Mouse (Mus musculus): ENCODE measurements around the gene Rnps1. TPM values are rescaled to one million over a fixed set of nuclear protein-coding genes. Genes with fewer than 3 reads are reported as not detected.

Gene Rnps1
- polyA plus RNA-seq, 1 experiment from 2014 or later = 300 TPM

- H3K4me2 ChIP-seq (replicated peaks; ENCODE audit: low read depth, low read length) = no peak overlapping the region
- peaks cover 4% of the 10 kb centered on the region; the same call in 1 of the 2 replicates for H3K4me1 ChIP-seq (ENCODE audit: insufficient read depth, low read length)
- H3K4me3 ChIP-seq (ENCODE audit: low read length) = peak overlapping the region; percentile 83; the same call in 1 of the 2 replicates
- no peaks in the 10 kb centered on the region for H3K9me3 ChIP-seq (ENCODE audit: low read length)
- H3K36me3 ChIP-seq (ENCODE audit: insufficient read depth, low read length) = peaks cover 44% of the 10 kb centered on the region
- peak overlapping the region; percentile 98 for H3K27ac ChIP-seq (ENCODE audit: low read length)
- no peak overlapping the region for H3K9ac ChIP-seq (replicated peaks; ENCODE audit: low read length)
- no peak for ATAC-seq (ENCODE audit: low FRiP score, low TSS enrichment)
- WGBS = 88% methylated on average over 7 of the region's 7 CpGs
- no peaks in the 10 kb centered on the region for H3K27me3 ChIP-seq (ENCODE audit: insufficient read depth, low read length)
These were observed 11.5 kb downstream of the Rnps1 start for GRCm38 (mm10) chr17:24425905-24426304.

- Histone ChIP-seq H3K27me3 (ENCODE audit: insufficient read depth, low read length) (no peaks in the 10 kb centered on the region), H3K27ac (ENCODE audit: low read length) (peak within 1 kb of the TSS; percentile 98), H3K4me1 (ENCODE audit: insufficient read depth, low read length) (peaks cover 4% of the 10 kb centered on the region; the same call in 1 of the 2 replicates), H3K9me3 (ENCODE audit: low read length) (no peaks in the 10 kb centered on the region), H3K9ac (replicated peaks; ENCODE audit: low read length) (peak within 1 kb of the TSS; percentile 91), H3K4me2 (replicated peaks; ENCODE audit: low read depth, low read length) (peak within 1 kb of the TSS; percentile 69), H3K4me3 (ENCODE audit: low read length) (peak within 1 kb of the TSS; percentile 83), H3K36me3 (ENCODE audit: insufficient read depth, low read length) (peaks cover 37% of the 10 kb centered on the region)
- ATAC-seq (ENCODE audit: low FRiP score, low TSS enrichment) = peak; percentile 99
- WGBS = under 1% methylated on average over 42 of the region's 48 CpGs
These were observed 12.3 kb downstream of the Rnps1 start, which contains the start of gene Eci1 for GRCm38 (mm10) chr17:24426471-24427169. Eci1 (plus strand) TSS chr17:24426641.

GRCm38 (mm10) chr17:24427170-24427557 lies 12.8 kb downstream of the Rnps1 start:
- ATAC-seq (ENCODE audit: low FRiP score, low TSS enrichment) = 0 out of 2 replicates have a peak, but pooled peaks have one; percentile 25
- 2% methylated on average over 8 of the region's 8 CpGs for WGBS
- no peaks in the 10 kb centered on the region for H3K27me3 ChIP-seq (ENCODE audit: insufficient read depth, low read length)

DNA sequence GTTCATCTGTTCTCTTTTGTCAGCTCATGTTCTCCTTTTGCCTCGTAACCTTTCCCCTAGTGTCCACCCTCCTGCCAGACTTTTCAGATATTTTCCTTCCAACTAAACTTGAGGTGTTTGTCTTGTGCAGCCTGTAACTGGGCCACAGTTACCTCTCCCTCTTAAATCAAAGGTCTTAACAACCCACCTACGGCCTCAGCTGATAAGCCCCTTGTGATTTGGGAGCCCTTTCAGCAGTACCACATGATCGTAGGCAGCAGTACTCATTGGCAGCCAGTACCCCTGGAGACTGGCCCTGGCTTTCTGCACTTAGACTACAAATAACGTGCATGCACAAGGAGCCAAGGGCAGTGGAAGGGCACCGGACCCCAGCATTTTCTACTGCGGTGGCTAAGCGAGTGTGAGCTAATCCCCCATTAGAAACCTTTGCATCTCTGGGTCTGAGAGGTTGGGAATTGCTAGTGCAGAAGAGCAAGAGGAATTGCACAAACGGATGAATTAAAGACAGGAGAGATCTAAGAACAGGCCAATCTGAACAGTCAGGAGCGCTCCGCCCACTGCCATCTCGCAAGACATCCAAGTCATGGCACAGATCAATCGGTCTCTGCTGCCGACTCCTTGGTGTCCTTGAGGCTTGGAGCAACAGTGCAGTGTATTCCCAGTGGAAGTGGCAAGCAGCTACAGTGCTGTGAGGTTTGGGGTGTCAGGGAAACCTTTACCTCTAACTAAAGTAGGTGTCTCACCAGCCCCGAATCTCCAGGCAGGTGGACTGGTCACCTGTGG lies 15.0 kb downstream of the Rnps1 start:
- H3K36me3 ChIP-seq (ENCODE audit: insufficient read depth, low read length) = peaks cover 22% of the 10 kb centered on the region
- no peak overlapping the region for H3K4me2 ChIP-seq (replicated peaks; ENCODE audit: low read depth, low read length)
- H3K4me1 ChIP-seq (ENCODE audit: insufficient read depth, low read length) = peaks cover 4% of the 10 kb centered on the region; the same call in 1 of the 2 replicates
- H3K4me3 ChIP-seq (ENCODE audit: low read length) = no peak overlapping the region
- H3K9ac ChIP-seq (replicated peaks; ENCODE audit: low read length) = no peak overlapping the region
- 76% methylated on average over 14 of the region's 14 CpGs for WGBS
- no peaks in the 10 kb centered on the region for H3K9me3 ChIP-seq (ENCODE audit: low read length)
- no peak for ATAC-seq (ENCODE audit: low FRiP score, low TSS enrichment)
- H3K27me3 ChIP-seq (ENCODE audit: insufficient read depth, low read length) = no peaks in the 10 kb centered on the region
- H3K27ac ChIP-seq (ENCODE audit: low read length) = no peak overlapping the region

More at GRCm38 (mm10) chr17:24427170-24427557, 12.8 kb downstream of the Rnps1 start:
- Histone ChIP-seq H3K9me3 (ENCODE audit: low read length) (no peaks in the 10 kb centered on the region), H3K4me3 (ENCODE audit: low read length) (peak overlapping the region; percentile 83), H3K4me2 (replicated peaks; ENCODE audit: low read depth, low read length) (peak overlapping the region; percentile 69), H3K9ac (replicated peaks; ENCODE audit: low read length) (peak overlapping the region; percentile 91), H3K4me1 (ENCODE audit: insufficient read depth, low read length) (peaks cover 4% of the 10 kb centered on the region; the same call in 1 of the 2 replicates), H3K36me3 (ENCODE audit: insufficient read depth, low read length) (peaks cover 31% of the 10 kb centered on the region), H3K27ac (ENCODE audit: low read length) (peak overlapping the region; percentile 98)

DNA sequence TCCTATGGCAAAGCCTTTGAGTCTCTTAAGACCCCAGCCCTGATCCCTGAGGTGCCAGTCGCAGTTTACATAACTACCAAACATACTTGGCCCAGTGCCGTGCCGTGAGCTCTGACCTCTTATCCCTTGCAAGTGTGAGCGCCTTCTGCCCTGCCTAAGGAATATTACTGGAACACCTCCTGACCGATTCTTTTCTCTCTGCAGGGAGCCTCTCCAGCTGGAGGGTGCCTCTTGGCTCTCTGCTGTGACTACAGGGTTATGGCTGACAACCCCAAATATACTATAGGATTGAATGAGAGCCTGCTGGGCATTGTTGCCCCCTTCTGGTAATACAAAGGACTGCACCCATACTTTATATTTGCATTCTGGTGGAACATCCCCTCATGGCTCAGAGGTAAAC lies 22.7 kb downstream of the Rnps1 start:
- H3K4me2 ChIP-seq (replicated peaks; ENCODE audit: low read depth, low read length) = no peak overlapping the region
- H3K9ac ChIP-seq (replicated peaks; ENCODE audit: low read length) = no peak overlapping the region
- H3K27me3 ChIP-seq (ENCODE audit: insufficient read depth, low read length) = no peaks in the 10 kb centered on the region
- H3K9me3 ChIP-seq (ENCODE audit: low read length) = no peaks in the 10 kb centered on the region
- peaks cover 62% of the 10 kb centered on the region for H3K36me3 ChIP-seq (ENCODE audit: insufficient read depth, low read length)
- H3K4me3 ChIP-seq (ENCODE audit: low read length) = no peak overlapping the region
- WGBS = 83% methylated on average over 5 of the region's 5 CpGs
- H3K4me1 ChIP-seq (ENCODE audit: insufficient read depth, low read length) = no peaks in the 10 kb centered on the region
- H3K27ac ChIP-seq (ENCODE audit: low read length) = no peak overlapping the region
- ATAC-seq (ENCODE audit: low FRiP score, low TSS enrichment) = 0 out of 2 replicates have a peak, but pooled peaks have one; percentile 28

DNA sequence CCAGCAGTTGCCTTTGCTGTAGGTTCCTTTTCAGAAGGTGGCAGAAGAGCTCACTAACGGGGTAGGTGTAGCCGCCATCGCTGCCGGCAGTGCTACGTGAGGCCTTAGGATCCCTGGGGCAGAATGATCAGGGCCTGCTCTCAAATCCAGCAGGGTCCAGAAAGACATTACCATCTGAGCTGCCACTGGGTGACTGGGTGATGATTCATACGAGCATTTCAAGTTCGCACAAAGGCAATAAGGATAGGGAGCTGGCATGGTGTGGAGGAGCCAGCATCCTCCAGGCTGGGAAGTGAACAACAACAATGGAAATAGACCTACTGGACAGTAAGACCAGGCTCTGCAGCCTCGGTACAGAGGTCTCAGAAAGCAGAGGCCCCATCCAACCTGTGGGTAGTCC lies 26.0 kb downstream of the Rnps1 start:
- Histone ChIP-seq H3K9ac (replicated peaks; ENCODE audit: low read length) (no peak overlapping the region), H3K27me3 (ENCODE audit: insufficient read depth, low read length) (no peaks in the 10 kb centered on the region), H3K9me3 (ENCODE audit: low read length) (no peaks in the 10 kb centered on the region), H3K4me2 (replicated peaks; ENCODE audit: low read depth, low read length) (no peak overlapping the region), H3K27ac (ENCODE audit: low read length) (no peak overlapping the region), H3K36me3 (ENCODE audit: insufficient read depth, low read length) (peaks cover 63% of the 10 kb centered on the region), H3K4me3 (ENCODE audit: low read length) (no peak overlapping the region), H3K4me1 (ENCODE audit: insufficient read depth, low read length) (no peaks in the 10 kb centered on the region)
- no peak for ATAC-seq (ENCODE audit: low FRiP score, low TSS enrichment)
- 92% methylated on average over 8 of the region's 8 CpGs for WGBS

DNA sequence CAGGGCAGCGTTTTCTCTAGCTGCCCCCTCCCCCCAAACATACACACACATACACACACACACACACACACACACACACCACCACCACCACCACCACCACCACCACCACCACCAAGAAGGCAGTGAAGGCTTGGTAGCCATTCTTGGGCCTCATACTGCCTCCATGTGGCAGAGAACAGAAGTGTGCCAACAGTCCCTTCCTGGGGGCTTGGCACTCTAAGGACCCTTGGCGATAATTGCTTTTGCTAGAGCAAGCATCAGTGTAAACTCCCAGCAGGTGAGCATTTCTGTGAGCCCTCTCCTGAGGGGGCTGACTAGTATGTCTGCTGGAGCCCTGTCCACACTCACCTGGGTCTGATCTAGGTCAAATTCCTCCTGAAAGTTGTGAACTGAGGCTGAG lies 26.8 kb downstream of the Rnps1 start:
- H3K4me3 ChIP-seq (ENCODE audit: low read length) = no peak overlapping the region
- 77% methylated on average over 2 of the region's 2 CpGs for WGBS
- no peak overlapping the region for H3K9ac ChIP-seq (replicated peaks; ENCODE audit: low read length)
- H3K27ac ChIP-seq (ENCODE audit: low read length) = no peak overlapping the region
- no peak for ATAC-seq (ENCODE audit: low FRiP score, low TSS enrichment)
- H3K36me3 ChIP-seq (ENCODE audit: insufficient read depth, low read length) = peaks cover 68% of the 10 kb centered on the region
- no peak overlapping the region for H3K4me2 ChIP-seq (replicated peaks; ENCODE audit: low read depth, low read length)
- H3K27me3 ChIP-seq (ENCODE audit: insufficient read depth, low read length) = no peaks in the 10 kb centered on the region
- H3K4me1 ChIP-seq (ENCODE audit: insufficient read depth, low read length) = no peaks in the 10 kb centered on the region
- no peaks in the 10 kb centered on the region for H3K9me3 ChIP-seq (ENCODE audit: low read length)

DNA sequence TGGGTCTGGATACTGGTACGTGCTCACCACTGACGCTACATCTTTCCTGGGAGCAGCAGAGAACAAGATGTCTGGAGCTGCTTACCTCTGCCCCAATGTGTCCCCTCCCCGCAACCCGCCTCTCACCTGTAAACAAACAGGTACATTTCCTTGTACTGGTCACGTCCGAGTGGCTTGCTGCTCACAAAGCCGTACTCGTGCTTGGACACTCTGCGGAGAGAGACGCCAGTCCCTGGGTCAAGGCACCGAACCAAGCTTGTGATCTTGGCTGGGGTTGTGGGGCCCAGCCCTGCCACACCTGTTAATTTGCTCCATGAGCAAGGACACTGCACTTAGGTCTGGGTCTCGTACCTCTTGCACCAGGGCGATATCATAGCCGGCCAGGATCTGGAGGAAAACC lies 27.7 kb downstream of the Rnps1 start:
- no peak overlapping the region for H3K4me3 ChIP-seq (ENCODE audit: low read length)
- no peak overlapping the region for H3K4me2 ChIP-seq (replicated peaks; ENCODE audit: low read depth, low read length)
- H3K9ac ChIP-seq (replicated peaks; ENCODE audit: low read length) = no peak overlapping the region
- no peaks in the 10 kb centered on the region for H3K4me1 ChIP-seq (ENCODE audit: insufficient read depth, low read length)
- H3K36me3 ChIP-seq (ENCODE audit: insufficient read depth, low read length) = peaks cover 68% of the 10 kb centered on the region
- no peaks in the 10 kb centered on the region for H3K9me3 ChIP-seq (ENCODE audit: low read length)
- H3K27me3 ChIP-seq (ENCODE audit: insufficient read depth, low read length) = no peaks in the 10 kb centered on the region
- no peak for ATAC-seq (ENCODE audit: low FRiP score, low TSS enrichment)
- no peak overlapping the region for H3K27ac ChIP-seq (ENCODE audit: low read length)
- WGBS = 83% methylated on average over 14 of the region's 14 CpGs

- Histone ChIP-seq H3K27ac (ENCODE audit: low read length) (no peak within 1 kb of the TSS), H3K9ac (replicated peaks; ENCODE audit: low read length) (no peak within 1 kb of the TSS), H3K4me1 (ENCODE audit: insufficient read depth, low read length) (no peaks in the 10 kb centered on the region), H3K9me3 (ENCODE audit: low read length) (no peaks in the 10 kb centered on the region), H3K4me3 (ENCODE audit: low read length) (no peak within 1 kb of the TSS), H3K4me2 (replicated peaks; ENCODE audit: low read depth, low read length) (no peak within 1 kb of the TSS), H3K27me3 (ENCODE audit: insufficient read depth, low read length) (no peaks in the 10 kb centered on the region), H3K36me3 (ENCODE audit: insufficient read depth, low read length) (peaks cover 68% of the 10 kb centered on the region)
- no peak for ATAC-seq (ENCODE audit: low FRiP score, low TSS enrichment)
- 74% methylated on average over 7 of the region's 7 CpGs for WGBS
These were observed 28.3 kb downstream of the Rnps1 start, which contains the start of gene Dnase1l2 for GRCm38 (mm10) chr17:24442632-24443155. Dnase1l2 (minus strand) TSS chr17:24443105.

Measured in kidney, embryonic 16.5 days (tissue).